In genomic region chr10:88511355-88511754, GRCm38 (mm10) we compare ENCODE assay signal across 22 mouse cellular contexts. TPM values are rescaled to one million over a fixed set of nuclear protein-coding genes. Genes with fewer than 3 reads are reported as not detected.
DNase-seq lines count a peak whose midpoint lies in the region; ATAC-seq and TF ChIP-seq lines count a peak whose summit lies in the region.
"Had no signal": no experiment of that assay in that cellular context is flagged by ENCODE, and none has a peak within 500 bp of the region (broad histone marks: within the 10 kb centered on the region; RNA-seq: fewer than 3 reads in every experiment).

No protein-coding gene starts in this region.

- ATAC-seq in heart, embryonic 12.5 days (ENCODE audit: insufficient number of reproducible peaks, low FRiP score), result no peak
- peak; percentile 16; the same call in 1 of the 2 replicates for ATAC-seq in intestine, postnatal 0 days
- peak; percentile 88 for ATAC-seq in stomach, postnatal 0 days (ENCODE audit: low FRiP score, low TSS enrichment)
- ATAC-seq: forebrain, embryonic 16.5 days; hindbrain, postnatal 0 days; liver, postnatal 0 days had no signal

- peaks cover 15% of the 10 kb centered on the region for H3K4me1 ChIP-seq in heart, embryonic 12.5 days (replicated peaks)
- H3K4me1 ChIP-seq in kidney, adult 2 months (ENCODE audit: control insufficient read depth, insufficient read depth, low read length), result peaks cover 32% of the 10 kb centered on the region; the same call in 1 of the 2 replicates
- peaks cover 15% of the 10 kb centered on the region for H3K4me1 ChIP-seq in intestine, postnatal 0 days (replicated peaks; ENCODE audit: control insufficient read depth, insufficient read depth, low read length)
- no peaks in the 10 kb centered on the region for H3K4me1 ChIP-seq in stomach, postnatal 0 days (replicated peaks; ENCODE audit: control insufficient read depth, insufficient read depth)
- H3K4me1 ChIP-seq: limb, embryonic 15.5 days; neural tube, embryonic 13.5 days had no signal

- H3K4me3 ChIP-seq in heart, embryonic 12.5 days, result no peak overlapping the region
- H3K4me3 ChIP-seq in kidney, adult 2 months (ENCODE audit: insufficient read depth, low read depth, low read length), result no peak overlapping the region
- H3K4me3 ChIP-seq in intestine, postnatal 0 days (ENCODE audit: low read depth, low read length), result no peak overlapping the region
- no peak overlapping the region for H3K4me3 ChIP-seq in stomach, postnatal 0 days (ENCODE audit: low read depth, low read length)
- H3K4me3 ChIP-seq: layer of hippocampus, adult 2 months; limb, embryonic 15.5 days; neural tube, embryonic 13.5 days had no signal

- H3K4me2 ChIP-seq in heart, embryonic 12.5 days, result no peak overlapping the region
- H3K4me2 ChIP-seq in intestine, postnatal 0 days (replicated peaks; ENCODE audit: low read depth), result peak overlapping the region; percentile 17; the same call in 1 of the 2 replicates
- no peak overlapping the region for H3K4me2 ChIP-seq in stomach, postnatal 0 days (replicated peaks; ENCODE audit: low read depth)
- H3K4me2 ChIP-seq: limb, embryonic 15.5 days; neural tube, embryonic 13.5 days had no signal

- H3K36me3 ChIP-seq in heart, embryonic 12.5 days, result no peaks in the 10 kb centered on the region
- H3K36me3 ChIP-seq in kidney, adult 2 months (ENCODE audit: control insufficient read depth, insufficient read depth, low read length), result no peaks in the 10 kb centered on the region
- no peaks in the 10 kb centered on the region for H3K36me3 ChIP-seq in intestine, postnatal 0 days (ENCODE audit: control insufficient read depth, insufficient read depth)
- no peaks in the 10 kb centered on the region for H3K36me3 ChIP-seq in stomach, postnatal 0 days (ENCODE audit: control insufficient read depth, insufficient read depth, low read length)
- H3K36me3 ChIP-seq: limb, embryonic 15.5 days; neural tube, embryonic 13.5 days had no signal

- WGBS in heart, embryonic 12.5 days, result 85% methylated on average over 9 of the region's 9 CpGs
- 63% methylated on average over 9 of the region's 9 CpGs for WGBS in kidney, adult 2 months
- 40% methylated on average over 9 of the region's 9 CpGs for WGBS in intestine, postnatal 0 days
- WGBS in stomach, postnatal 0 days, result 60% methylated on average over 9 of the region's 9 CpGs

- H3K27ac ChIP-seq in heart, embryonic 12.5 days (ENCODE audit: poor library complexity, severe bottlenecking), result peak overlapping the region; percentile 74; the same call in 1 of the 2 replicates
- H3K27ac ChIP-seq in kidney, adult 2 months (ENCODE audit: insufficient read depth, low read depth, low read length), result peak overlapping the region; percentile 99
- H3K27ac ChIP-seq in intestine, postnatal 0 days (ENCODE audit: low read depth, low read length), result peak overlapping the region; percentile 63
- H3K27ac ChIP-seq in stomach, postnatal 0 days (replicated peaks), result peak overlapping the region; percentile 56; the same call in 1 of the 2 replicates
- H3K27ac ChIP-seq: hindbrain, postnatal 0 days; layer of hippocampus, adult 2 months; limb, embryonic 15.5 days; neural tube, embryonic 13.5 days had no signal

- DNase-seq in heart, postnatal 36 days, result no peak
- DNase-seq in kidney, adult 2 months, result peak; percentile 85
- DNase-seq in kidney, postnatal 10 days, result no peak
- DNase-seq in stomach, postnatal 0 days (ENCODE audit: low spot score), result no peak
- DNase-seq in left cerebral cortex, postnatal 14 days (ENCODE audit: low spot score in 2 of 2), result no peak
- DNase-seq: cerebellum, adult 11-12 months; embryo, embryonic 11 days; liver, postnatal 0 days; midbrain, embryonic 14.5 days; spleen, adult 18-20 months; thymus, adult 18-20 months; thymus, postnatal 4 days had no signal

- no peak overlapping the region for H3K9ac ChIP-seq in heart, embryonic 12.5 days
- H3K9ac ChIP-seq in intestine, postnatal 0 days (ENCODE audit: low read depth, low read length), result no peak overlapping the region
- no peak overlapping the region for H3K9ac ChIP-seq in stomach, postnatal 0 days (ENCODE audit: low read length)
- H3K9ac ChIP-seq: limb, embryonic 15.5 days; liver, postnatal 0 days; neural tube, embryonic 13.5 days had no signal

- TF ChIP-seq POLR2A in kidney, adult 2 months (IDR thresholded peaks at IDR 0.05; ENCODE audit: low read depth, low read length), result no peak

- intact Hi-C loops in heart, postnatal 36 days (cut with DNase I), result no loop called here
- intact Hi-C loops in left cerebral cortex, postnatal 14 days (cut with DNase I), result no loop called here

- no peaks in the 10 kb centered on the region for H3K9me3 ChIP-seq in heart, embryonic 12.5 days (replicated peaks)
- H3K9me3 ChIP-seq in intestine, postnatal 0 days (ENCODE audit: control insufficient read depth), result no peaks in the 10 kb centered on the region
- no peaks in the 10 kb centered on the region for H3K9me3 ChIP-seq in stomach, postnatal 0 days (ENCODE audit: control insufficient read depth, low read length)
- H3K9me3 ChIP-seq: limb, embryonic 15.5 days; neural tube, embryonic 13.5 days had no signal

- no peak for TF ChIP-seq EP300 in stomach, postnatal 0 days (optimal IDR thresholded peaks at IDR 0.05)

- no peak for TF ChIP-seq CTCF in kidney, adult 2 months (conservative IDR thresholded peaks at IDR 0.05; ENCODE audit: insufficient read depth, insufficient read length, low read depth, low read length)
- TF ChIP-seq CTCF in intestine, postnatal 0 days (IDR thresholded peaks at IDR 0.05; ENCODE audit: low read depth), result no peak
- no peak for TF ChIP-seq CTCF in stomach, postnatal 0 days (IDR thresholded peaks at IDR 0.05; ENCODE audit: low read depth)

- no peaks in the 10 kb centered on the region for H3K27me3 ChIP-seq in heart, embryonic 12.5 days (replicated peaks)
- H3K27me3 ChIP-seq in kidney, adult 2 months (replicated peaks; ENCODE audit: control insufficient read depth, insufficient read depth, low read length), result no peaks in the 10 kb centered on the region
- no peaks in the 10 kb centered on the region for H3K27me3 ChIP-seq in intestine, postnatal 0 days (replicated peaks; ENCODE audit: control insufficient read depth, insufficient read depth, low read length)
- no peaks in the 10 kb centered on the region for H3K27me3 ChIP-seq in stomach, postnatal 0 days (ENCODE audit: control insufficient read depth, insufficient read depth, low read length)
- H3K27me3 ChIP-seq: CH12.LX; limb, embryonic 15.5 days; neural tube, embryonic 13.5 days had no signal

RNA-seq across cellular contexts. Expression of gene Chpt1, which starts 7.5 kb away (rescaled TPM):
- 38.3 and 38.5 TPM in 2 replicates for polyA plus RNA-seq in heart, embryonic 12.5 days (2016; fragmentation: Nextera tagmentation; extraction: Ambion mirVana)
- total RNA-seq in heart, postnatal 36 days (2021), result 100 to 1,000 TPM; 321 to 351 TPM
- 524 and 550 TPM in 2 replicates for polyA plus RNA-seq in kidney, adult 2 months (2012; rRNA removed)
- 631 and 770 TPM in 2 replicates for polyA plus RNA-seq in intestine, postnatal 0 days (2015; fragmentation: Nextera tagmentation; extraction: Ambion mirVana)
- polyA plus RNA-seq in stomach, postnatal 0 days (2015; fragmentation: Nextera tagmentation; extraction: Ambion mirVana), result 91.8 and 97.6 TPM in 2 replicates
- 10 to 100 TPM; 33.7 to 34.7 TPM for total RNA-seq in left cerebral cortex, postnatal 14 days (2021)

RNA-seq across cellular contexts. Expression of gene Sycp3, which starts 52.0 kb away (rescaled TPM):
- polyA plus RNA-seq in heart, embryonic 12.5 days (2016; fragmentation: Nextera tagmentation; extraction: Ambion mirVana), result 0.50 TPM in 1 of 2 replicates, not detected in the other
- total RNA-seq in heart, postnatal 36 days (2021), result under 1 TPM in 1 of 2 experiments, not detected in 1; 0.25 TPM
- not detected in 2 replicates for polyA plus RNA-seq in kidney, adult 2 months (2012; rRNA removed)
- polyA plus RNA-seq in intestine, postnatal 0 days (2015; fragmentation: Nextera tagmentation; extraction: Ambion mirVana), result 31.6 and 50.4 TPM in 2 replicates
- 0.15 TPM in 2 replicates for polyA plus RNA-seq in stomach, postnatal 0 days (2015; fragmentation: Nextera tagmentation; extraction: Ambion mirVana)
- total RNA-seq in left cerebral cortex, postnatal 14 days (2021), result under 1 TPM in 1 of 2 experiments, not detected in 1; 0.40 TPM
- total RNA-seq: CH12.LX; hindbrain, postnatal 0 days; MEL had no signal
- polyA plus RNA-seq: embryonic facial prominence, embryonic 14.5 days; forebrain, embryonic 16.5 days; limb, embryonic 15.5 days; neural tube, embryonic 13.5 days had no signal

Comparison
In these comparisons a context has a peak if more than half of its experiments do, and no peak if none do; other contexts are left out.
1. RNA of gene Sycp3, which starts 52.0 kb away (polyA plus RNA-seq): 31.6 to 50.4 TPM in intestine, postnatal 0 days; 0.50 TPM in heart, embryonic 12.5 days, 0.15 TPM in stomach, postnatal 0 days and not detected in kidney, adult 2 months; every median in the first group is over 10 times any median in the second.
2. Peak in every context shown above with its lines, with median percentiles within 50 percentile points of each other: H3K27ac ChIP-seq.